Mouse (Mus musculus): ENCODE measurements at regions not wholly inside any gene's neighbourhood (a gene's known extent, or its start where the extent isn't known, plus 50 kb on each side); places are given as distances from the start of the nearest gene placed in this dataset.

- no peak for TF ChIP-seq CTCF (IDR thresholded peaks at IDR 0.05)
- TF ChIP-seq EP300 (IDR thresholded peaks at IDR 0.05) = no peak
Measured at GRCm38 (mm10) chr3:110340067-110340466, 89.3 kb upstream of the Prmt6 start.

Measured in lung, postnatal 0 days (tissue).